Mouse (Mus musculus) heart, adult 2 months (tissue): ENCODE data around the gene Cep350. TPM values are rescaled to one million over a fixed set of nuclear protein-coding genes. Genes with fewer than 3 reads are reported as not detected.

Experiments used
- DNase-seq, 2 experiments: peaks; one replicate each; pipeline ENCODE4 v3.0.0; 2021
- H3K27ac ChIP-seq: fragments of 200-600 bp; 2 replicates; pipeline ENCODE4 v1.8.1; 2022
- H3K27me3 ChIP-seq: fragments of 200-500 bp; 2 replicates; pipeline ENCODE4 v1.6.1; 2012; ENCODE audit warnings: mild to moderate bottlenecking, low read length, inconsistent platforms, mixed read lengths; ENCODE audit not compliant: control insufficient read depth, insufficient read depth
- H3K36me3 ChIP-seq: fragments of 200-500 bp; 2 replicates; pipeline ENCODE4 v1.6.1; 2012; ENCODE audit warnings: low read length, inconsistent platforms; ENCODE audit not compliant: control insufficient read depth, insufficient read depth
- H3K4me1 ChIP-seq: fragments of 200-500 bp; 2 replicates; pipeline ENCODE4 v1.6.1; 2011; ENCODE audit warnings: low read length; ENCODE audit not compliant: control insufficient read depth, insufficient read depth
- H3K4me3 ChIP-seq: fragments of 200-600 bp; 2 replicates; pipeline ENCODE4 v1.8.1; 2022
- H3K79me2 ChIP-seq: fragments of 200-500 bp; replicated peaks from 2 replicates; pipeline ENCODE4 v1.6.1; 2012; ENCODE audit warnings: mild to moderate bottlenecking, inconsistent platforms, low read length, moderate library complexity, mixed read lengths; ENCODE audit not compliant: control insufficient read depth, insufficient read depth
- H3K9ac ChIP-seq: fragments of 200-500 bp; 2 replicates; pipeline ENCODE4 v1.6.1; 2012; ENCODE audit warnings: low read depth, mild to moderate bottlenecking, control low read depth, inconsistent platforms, low read length, mixed read lengths
- CTCF ChIP-seq: fragments of 200-600 bp; IDR thresholded peaks from 2 replicates; pipeline ENCODE4 v1.8.1; 2022; ENCODE audit warnings: antibody characterized with exemption, mild to moderate bottlenecking, moderate library complexity
- EP300 ChIP-seq: fragments of 200-500 bp; IDR thresholded peaks from 2 replicates; pipeline ENCODE4 v1.6.1; 2011; ENCODE audit warnings: low read depth, low read length, control low read depth; ENCODE audit not compliant: insufficient read depth
- POLR2A ChIP-seq: fragments of 200-500 bp; IDR thresholded peaks from 2 replicates; pipeline ENCODE4 v1.6.1; 2011; ENCODE audit warnings: mild to moderate bottlenecking, low read depth, low read length, control low read depth; ENCODE audit not compliant: insufficient read depth
- WGBS: fragments of 180-500 bp; shearing (Covaris S2); methylation state at CpG from one replicate; pipeline ENCODE4 v1.1.7; 2018; 5-methylcytosine and 5-hydroxymethylcytosine counted together
- intact Hi-C: fragments of 180-260 bp; cut with DNase I; formaldehyde crosslinking; loops from one replicate; pipeline ENCODE4 v1.15.1; 2025
- polyA plus RNA-seq: library from polyadenylated mRNA; depleted of rRNA; stranded (reverse); fragments of >200 nt; gene quantifications from 2 replicates; pipeline ENCODE4 v1.2.3, GENCODE M21; 2012
- total RNA-seq, 2 experiments: library from RNA; stranded (reverse); gene quantifications; 2 replicates each; pipeline ENCODE4 v1.2.3; 2021

Cep350 gene
- total and polyA plus RNA-seq, 3 experiments, result 3.9 to 38.0 (median 37.1) TPM

- peak overlapping the region; percentile 53 for H3K27ac ChIP-seq
- peaks cover 10% of the 10 kb centered on the region for H3K4me1 ChIP-seq
- DNase-seq, result peak in 1 of 2 experiments; percentile 24
- WGBS, result 50% methylated on average over 7 of the region's 7 CpGs
- no peak overlapping the region for H3K4me3 ChIP-seq
- intact Hi-C loops, result loop anchor here (5.0 to 10.0 kb wide), 2 partner anchors 162 to 224 kb away; partner anchors contain the start of genes Cep350, Tor1aip1 and Tor1aip2
- TF ChIP-seq EP300 (no peak), CTCF (no peak), POLR2A (no peak)
- H3K36me3 ChIP-seq, result no peaks in the 10 kb centered on the region; the same call in 1 of the 2 replicates
- H3K79me2 ChIP-seq, result no peaks in the 10 kb centered on the region
- no peak overlapping the region for H3K9ac ChIP-seq
- H3K27me3 ChIP-seq, result no peaks in the 10 kb centered on the region
These were observed 162.4 kb downstream of the Cep350 start for GRCm38 (mm10) chr1:155810616-155811015.

- H3K27me3 ChIP-seq, result no peaks in the 10 kb centered on the region
- intact Hi-C loops, result loop anchor here (5.0 to 10.0 kb wide), 2 partner anchors 162 to 225 kb away; partner anchors contain the start of genes Cep350, Tor1aip1 and Tor1aip2
- peak overlapping the region; percentile 53 for H3K27ac ChIP-seq
- 51% methylated on average over 10 of the region's 10 CpGs for WGBS
- DNase-seq, result peak; percentile 36 to 51
- TF ChIP-seq EP300, result no peak
- H3K4me3 ChIP-seq, result no peak overlapping the region
- no peak overlapping the region for H3K9ac ChIP-seq
- peaks cover 12% of the 10 kb centered on the region for H3K4me1 ChIP-seq
- no peaks in the 10 kb centered on the region; the same call in 1 of the 2 replicates for H3K36me3 ChIP-seq
- H3K79me2 ChIP-seq, result no peaks in the 10 kb centered on the region
These were observed 163.2 kb downstream of the Cep350 start for GRCm38 (mm10) chr1:155809706-155810442.

GRCm38 (mm10) chr1:155808261-155808660 lies 164.8 kb downstream of the Cep350 start:
- H3K27me3 ChIP-seq, result no peaks in the 10 kb centered on the region
- intact Hi-C loops, result no loop called here
- H3K27ac ChIP-seq, result no peak overlapping the region
- no peak overlapping the region for H3K9ac ChIP-seq
- DNase-seq, result no peak
- peaks cover 12% of the 10 kb centered on the region for H3K4me1 ChIP-seq
- H3K79me2 ChIP-seq, result no peaks in the 10 kb centered on the region
- WGBS, result 95% methylated on average over 4 of the region's 4 CpGs
- H3K36me3 ChIP-seq, result no peaks in the 10 kb centered on the region; the same call in 1 of the 2 replicates
- TF ChIP-seq CTCF, result no peak
- no peak for TF ChIP-seq EP300
- no peak for TF ChIP-seq POLR2A
- H3K4me3 ChIP-seq, result no peak overlapping the region

GRCm38 (mm10) chr1:155805607-155806006 lies 167.4 kb downstream of the Cep350 start:
- Histone ChIP-seq H3K27ac (peak overlapping the region; percentile 53), H3K4me1 (peaks cover 7% of the 10 kb centered on the region), H3K36me3 (no peaks in the 10 kb centered on the region; the same call in 1 of the 2 replicates), H3K27me3 (no peaks in the 10 kb centered on the region), H3K4me3 (no peak overlapping the region), H3K79me2 (0 out of 2 replicates have a peak, but pooled peaks cover 2% of the 10 kb centered on the region), H3K9ac (no peak overlapping the region)
- intact Hi-C loops, result no loop called here
- TF ChIP-seq CTCF (no peak), EP300 (peak; percentile 82), POLR2A (no peak)
- peak in 1 of 2 experiments; percentile 14 for DNase-seq
- WGBS, result 54% methylated on average over 9 of the region's 9 CpGs

- no peak for TF ChIP-seq POLR2A
- peak; percentile 30 for TF ChIP-seq CTCF
- 94% methylated on average over 11 of the region's 11 CpGs for WGBS
- Histone ChIP-seq H3K4me3 (no peak overlapping the region), H3K27me3 (no peaks in the 10 kb centered on the region), H3K27ac (no peak overlapping the region), H3K79me2 (0 out of 2 replicates have a peak, but pooled peaks cover 2% of the 10 kb centered on the region), H3K4me1 (peaks cover 8% of the 10 kb centered on the region), H3K9ac (no peak overlapping the region), H3K36me3 (no peaks in the 10 kb centered on the region)
- intact Hi-C loops, result no loop called here
- DNase-seq, result no peak
These were observed 171.8 kb downstream of the Cep350 start for GRCm38 (mm10) chr1:155801014-155801991.
